Mouse (Mus musculus): ENCODE data around the gene Dek.

Dek gene

GRCm38 (mm10) chr13:47112056-47112455 is 6.1 kb upstream of the Dek start:
- no peak for ATAC-seq (ENCODE audit: insufficient number of reproducible peaks, low FRiP score, low TSS enrichment)

GRCm38 (mm10) chr13:47111185-47111584 is 5.2 kb upstream of the Dek start:
- ATAC-seq (ENCODE audit: insufficient number of reproducible peaks, low FRiP score, low TSS enrichment) = no peak

- ATAC-seq (ENCODE audit: insufficient number of reproducible peaks, low FRiP score, low TSS enrichment) = no peak
These were observed 3.2 kb upstream of the Dek start for GRCm38 (mm10) chr13:47109239-47109638.

DNA sequence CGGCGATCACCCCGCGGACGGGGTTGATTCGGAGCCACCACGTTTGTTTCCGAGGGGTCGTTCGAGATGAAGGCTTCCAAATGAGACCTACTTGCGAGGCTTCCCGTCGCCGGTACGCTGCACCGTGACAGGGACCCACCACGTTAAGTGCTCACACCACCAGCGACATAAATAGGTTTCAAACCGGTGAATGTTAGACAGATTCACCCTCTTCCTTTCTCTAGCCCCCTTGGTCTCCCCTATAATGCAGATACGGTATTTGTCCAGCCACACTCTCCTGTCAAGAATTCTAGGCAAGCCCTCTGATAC is 533 bp upstream of the Dek start:
- ATAC-seq (ENCODE audit: insufficient number of reproducible peaks, low FRiP score, low TSS enrichment) = no peak

DNA sequence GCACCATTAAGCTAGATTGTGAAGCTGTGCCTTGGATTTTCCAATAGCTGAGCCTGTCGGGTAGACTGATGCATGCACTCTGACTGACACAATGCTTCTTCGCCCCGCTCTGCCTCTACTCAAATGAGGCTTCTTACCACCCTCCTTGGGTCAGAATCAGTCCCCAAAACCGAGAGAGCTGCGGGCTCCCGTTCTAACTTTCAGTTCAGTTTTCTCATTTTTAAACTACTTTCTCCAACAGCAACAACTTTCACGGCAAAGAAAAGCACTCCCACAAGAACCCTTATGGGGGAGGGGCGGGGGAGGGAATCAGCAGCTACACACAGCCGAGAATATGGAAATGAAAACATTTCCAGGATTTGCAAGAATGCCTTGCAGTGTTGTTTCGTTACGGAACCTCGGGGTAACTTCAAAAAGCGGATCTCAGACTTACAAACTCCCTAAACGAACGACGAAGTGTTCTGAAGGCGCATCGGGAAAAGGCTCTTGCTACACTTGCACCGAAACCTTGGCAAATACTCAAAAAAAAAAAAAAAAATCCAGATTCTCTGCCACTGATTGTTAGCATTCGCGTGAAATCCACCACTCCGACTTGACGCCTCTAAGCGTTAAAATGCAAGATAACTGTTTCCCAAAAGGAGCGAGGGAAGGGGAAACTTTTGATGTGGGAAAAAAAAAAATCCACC is 1.0 kb downstream of the Dek start:
- ATAC-seq (ENCODE audit: insufficient number of reproducible peaks, low FRiP score, low TSS enrichment) = no peak

- ATAC-seq (ENCODE audit: insufficient number of reproducible peaks, low FRiP score, low TSS enrichment) = no peak
These were observed 1.9 kb downstream of the Dek start for GRCm38 (mm10) chr13:47104146-47104545.

- no peak for ATAC-seq (ENCODE audit: insufficient number of reproducible peaks, low FRiP score, low TSS enrichment)
These were observed 5.4 kb downstream of the Dek start for GRCm38 (mm10) chr13:47100587-47100986.

DNA sequence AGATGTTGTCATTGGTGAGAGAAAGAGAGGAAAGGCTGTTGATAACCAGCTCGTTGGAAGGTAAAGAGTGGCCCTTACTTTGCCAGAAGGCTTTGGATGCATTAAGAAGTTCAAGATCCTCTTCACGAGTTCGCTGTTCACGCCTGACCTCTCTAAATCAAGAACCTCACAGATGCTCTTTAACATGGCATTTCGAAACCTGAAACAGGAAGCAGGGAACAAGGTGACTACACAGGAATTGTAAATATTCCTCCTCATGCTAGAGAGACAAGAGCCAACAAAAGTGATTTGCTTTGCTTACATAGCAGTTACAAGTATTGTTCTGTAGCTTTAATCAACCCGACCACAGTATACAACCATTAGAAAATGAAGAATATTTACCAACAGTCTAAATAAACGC is 6.7 kb downstream of the Dek start:
- no peak for ATAC-seq (ENCODE audit: insufficient number of reproducible peaks, low FRiP score, low TSS enrichment)

DNA sequence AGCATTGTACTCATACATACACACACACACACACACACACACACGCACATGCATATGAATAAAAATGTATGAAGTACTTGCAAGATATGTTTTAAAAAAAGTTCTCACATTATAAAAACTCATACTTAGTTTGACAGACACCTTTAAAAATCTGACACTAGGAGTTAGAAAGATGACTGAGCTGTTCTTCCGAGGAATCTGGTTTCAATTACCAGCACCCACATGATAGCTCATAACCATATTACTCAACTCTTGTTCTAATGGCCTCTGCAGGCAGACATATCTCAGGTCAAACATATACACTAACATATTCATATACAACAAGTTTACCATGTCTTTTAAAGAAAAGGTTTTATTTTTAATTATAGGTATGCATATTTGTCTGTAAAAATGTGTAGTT is 9.4 kb downstream of the Dek start:
- no peak for ATAC-seq (ENCODE audit: insufficient number of reproducible peaks, low FRiP score, low TSS enrichment)

- ATAC-seq (ENCODE audit: insufficient number of reproducible peaks, low FRiP score, low TSS enrichment) = no peak
These were observed 12.2 kb downstream of the Dek start for GRCm38 (mm10) chr13:47093791-47094190.

DNA sequence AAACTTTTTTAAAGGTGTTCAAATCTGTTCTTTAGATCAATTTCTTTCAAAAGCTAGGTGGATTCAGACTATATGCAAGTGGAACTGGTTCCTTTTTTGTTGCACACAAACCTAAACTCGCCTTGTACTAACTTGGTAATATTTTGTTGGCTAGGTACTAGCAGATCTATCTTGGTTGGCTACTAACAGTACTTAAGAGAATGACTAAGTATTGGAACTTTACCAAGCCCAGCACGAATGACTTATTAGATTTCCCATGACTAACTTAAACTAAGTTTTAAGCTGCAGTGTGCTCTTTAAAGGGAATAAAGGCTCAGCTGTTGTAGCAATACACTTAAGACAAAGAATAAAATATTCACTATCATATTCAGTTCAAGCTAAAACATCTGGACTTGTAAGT is 16.7 kb downstream of the Dek start:
- ATAC-seq (ENCODE audit: insufficient number of reproducible peaks, low FRiP score, low TSS enrichment) = no peak

DNA sequence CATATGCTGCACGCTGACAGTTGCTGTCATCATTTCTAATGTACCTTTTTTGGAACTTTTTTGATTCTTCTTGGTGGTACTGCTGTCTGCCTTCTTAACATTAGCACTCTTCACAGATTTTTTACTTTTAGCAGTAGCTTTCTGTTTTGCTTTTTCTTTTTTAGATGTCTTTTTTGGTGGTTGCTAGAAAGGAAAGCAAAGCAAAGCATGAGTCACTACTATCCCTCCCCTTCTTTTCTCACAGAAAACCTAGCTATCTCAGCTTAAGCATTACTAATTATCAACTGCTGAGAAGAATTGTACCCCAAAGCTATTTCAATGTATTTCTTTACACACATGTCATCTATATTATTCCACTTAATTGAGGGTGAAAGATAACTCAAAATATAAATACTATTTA is 17.6 kb downstream of the Dek start:
- ATAC-seq (ENCODE audit: insufficient number of reproducible peaks, low FRiP score, low TSS enrichment) = no peak

DNA sequence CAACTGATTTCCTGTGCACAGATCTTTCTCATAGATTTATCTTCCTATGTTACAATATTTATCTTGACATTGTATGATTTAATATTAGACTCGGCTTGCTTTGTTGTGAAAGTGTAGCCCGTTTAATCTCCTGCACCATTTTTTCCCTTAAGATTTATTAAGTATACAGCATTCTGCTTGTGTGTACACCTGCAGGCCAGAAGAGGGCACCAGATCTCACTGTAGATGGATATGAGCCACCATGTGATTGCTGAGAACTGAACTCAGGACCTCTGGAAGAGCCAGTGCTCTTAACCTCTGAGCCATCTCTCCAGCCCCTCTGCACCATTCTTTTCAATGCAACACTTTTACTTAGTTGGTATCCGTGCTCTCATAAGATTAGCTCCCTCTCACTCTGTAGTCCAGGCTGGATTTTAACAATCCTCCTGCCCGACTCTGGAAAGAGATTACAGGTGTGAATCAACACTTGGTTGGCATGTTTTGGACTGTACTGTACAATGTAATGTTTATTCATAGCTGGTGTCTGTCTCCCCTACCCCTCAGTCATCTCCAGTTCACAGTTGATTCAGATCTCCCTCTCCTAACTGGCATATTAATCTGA is 25.0 kb downstream of the Dek start:
- no peak for ATAC-seq (ENCODE audit: insufficient number of reproducible peaks, low FRiP score, low TSS enrichment)

- no peak for ATAC-seq (ENCODE audit: insufficient number of reproducible peaks, low FRiP score, low TSS enrichment)
These were observed 27.2 kb downstream of the Dek start for GRCm38 (mm10) chr13:47078799-47079198.

GRCm38 (mm10) chr13:47077367-47077766 is 28.6 kb downstream of the Dek start:
- no peak for ATAC-seq (ENCODE audit: insufficient number of reproducible peaks, low FRiP score, low TSS enrichment)

DNA sequence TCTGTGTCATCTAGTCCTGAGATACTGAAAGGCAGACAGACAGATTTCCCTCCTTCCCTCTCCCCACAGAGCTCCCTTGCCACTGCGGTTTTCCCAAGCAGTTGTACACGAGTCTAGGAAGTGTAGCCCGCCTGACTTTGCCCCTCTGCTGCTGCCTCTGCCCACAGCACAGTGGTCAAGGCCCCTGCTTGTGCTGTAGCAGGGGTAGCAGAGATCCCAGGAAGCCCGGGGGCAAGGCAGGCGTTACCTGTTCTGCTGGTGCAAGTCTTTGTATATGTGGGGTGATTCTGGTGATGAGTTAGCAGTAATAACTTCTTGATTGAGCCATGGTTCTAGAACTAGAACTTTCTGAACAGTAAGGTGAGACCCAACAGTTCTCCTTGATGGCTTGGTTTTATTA is 29.8 kb downstream of the Dek start:
- ATAC-seq (ENCODE audit: insufficient number of reproducible peaks, low FRiP score, low TSS enrichment) = no peak

DNA sequence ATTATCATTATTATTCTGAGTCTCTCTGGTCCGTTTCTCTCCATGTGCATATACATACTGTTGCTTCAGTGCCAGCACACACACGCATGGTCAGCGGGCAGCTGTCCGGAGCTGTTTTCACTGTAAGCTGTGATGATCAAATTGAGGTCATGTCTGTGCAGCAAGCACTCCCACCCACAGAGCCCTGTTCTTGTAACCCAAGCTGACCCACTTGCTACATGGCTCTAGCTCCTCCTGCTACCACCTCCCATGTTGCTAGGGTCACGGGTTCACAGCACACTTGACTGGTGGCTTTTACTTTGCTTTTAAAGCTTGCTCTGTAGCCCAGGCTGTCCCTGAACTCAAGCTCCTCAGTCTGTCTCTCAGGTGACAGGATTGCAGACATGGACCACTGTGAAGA is 33.5 kb downstream of the Dek start:
- ATAC-seq (ENCODE audit: insufficient number of reproducible peaks, low FRiP score, low TSS enrichment) = no peak

DNA sequence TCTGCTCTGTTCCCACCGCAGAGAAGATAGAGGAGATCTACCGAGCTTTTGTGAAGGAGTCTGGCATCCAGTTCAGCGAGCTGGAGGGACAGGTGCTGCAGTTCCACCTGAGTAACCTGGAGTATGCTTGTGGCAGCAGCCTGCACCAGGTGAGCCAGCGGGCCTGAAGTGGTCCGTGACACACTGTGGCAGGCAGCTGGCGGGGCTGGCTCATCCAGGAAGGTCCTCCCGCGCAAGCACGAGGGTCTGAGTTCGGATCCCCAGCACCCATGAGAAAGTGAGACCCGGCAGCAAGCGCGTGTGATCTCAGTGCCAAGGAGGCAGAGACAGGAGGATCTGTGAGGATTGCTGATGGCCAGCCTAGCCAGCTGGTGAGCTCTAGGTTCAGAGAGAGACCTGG is 34.1 kb downstream of the Dek start:
- ATAC-seq (ENCODE audit: insufficient number of reproducible peaks, low FRiP score, low TSS enrichment) = no peak

- ATAC-seq (ENCODE audit: insufficient number of reproducible peaks, low FRiP score, low TSS enrichment) = no peak
These were observed 35.5 kb downstream of the Dek start for GRCm38 (mm10) chr13:47070329-47071080.

DNA sequence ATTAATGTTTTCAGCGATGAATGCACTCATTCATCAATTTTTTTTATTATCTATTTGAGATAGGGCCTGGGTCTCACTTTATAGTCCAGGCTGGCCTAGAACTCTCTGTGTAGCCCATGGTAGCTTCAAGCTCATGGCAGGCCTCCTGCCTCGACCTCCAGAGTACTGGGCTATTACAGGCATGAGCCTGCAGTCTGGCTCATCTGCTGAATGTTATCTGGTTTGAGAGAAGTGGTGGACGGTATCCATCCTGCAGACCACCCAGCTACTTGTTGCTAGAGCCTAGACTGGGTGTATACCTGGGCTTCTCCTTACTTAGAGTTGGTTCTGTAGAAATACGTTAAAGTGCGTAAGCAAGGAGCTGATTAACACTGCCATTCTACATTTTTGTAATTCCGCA is 39.0 kb downstream of the Dek start:
- ATAC-seq (ENCODE audit: insufficient number of reproducible peaks, low FRiP score, low TSS enrichment) = no peak

GRCm38 (mm10) chr13:47066516-47066915 is 39.5 kb downstream of the Dek start:
- ATAC-seq (ENCODE audit: insufficient number of reproducible peaks, low FRiP score, low TSS enrichment) = no peak
